Mouse (Mus musculus) thymus, postnatal 36 days (tissue): ENCODE results near the gene Zfp672.

Experiments used
- DNase-seq, 2 experiments: peaks; one replicate each; pipeline ENCODE4 v3.0.0; 2022; ENCODE audit warnings: mixed read lengths in 2 of 2

Gene Zfp672

GRCm38 (mm10) chr11:58282518-58282917 lies 47.6 kb downstream of the Zfp672 start:
- no peak for DNase-seq

- DNase-seq, result no peak
These were observed 48.1 kb downstream of the Zfp672 start for GRCm38 (mm10) chr11:58281970-58282496.

GRCm38 (mm10) chr11:58275756-58276155 lies 54.4 kb downstream of the Zfp672 start:
- DNase-seq, result no peak

- no peak for DNase-seq
These were observed 55.6 kb downstream of the Zfp672 start, which contains the start of gene 4930438A08Rik for GRCm38 (mm10) chr11:58274572-58274971. TSS of gene 4930438A08Rik (plus strand) at chr11:58274799.

- DNase-seq, result no peak
These were observed 61.9 kb downstream of the Zfp672 start for GRCm38 (mm10) chr11:58268285-58268684.
